Mouse (Mus musculus): Measurements from ENCODE around the gene Tns3. TPM values are rescaled to one million over a fixed set of nuclear protein-coding genes. Genes with fewer than 3 reads are reported as not detected.

Gene Tns3
- polyA plus RNA-seq, 2 experiments from 2014 or later, result 0.10 to 0.27 TPM

GRCm38 (mm10) chr11:8425226-8425570 lies 239.1 kb downstream of the Tns3 start:
- no peak for ATAC-seq

GRCm38 (mm10) chr11:8424342-8425225 lies 239.8 kb downstream of the Tns3 start:
- ATAC-seq, result no peak

GRCm38 (mm10) chr11:8405225-8405899 lies 259.0 kb downstream of the Tns3 start:
- ATAC-seq, result no peak

GRCm38 (mm10) chr11:8401328-8401727 lies 263.0 kb downstream of the Tns3 start:
- no peak for ATAC-seq

- ATAC-seq, result no peak
These were observed 268.0 kb downstream of the Tns3 start for GRCm38 (mm10) chr11:8396329-8396728.

GRCm38 (mm10) chr11:8391564-8391963 lies 272.8 kb downstream of the Tns3 start:
- ATAC-seq, result no peak

- ATAC-seq, result no peak
These were observed 278.4 kb downstream of the Tns3 start for GRCm38 (mm10) chr11:8385891-8386405.
